Mouse (Mus musculus): ENCODE data around the gene Taldo1.

Gene Taldo1

GRCm38 (mm10) chr7:141391625-141392551, at the start of gene Taldo1:
Gene Taldo1, plus strand, starts transcription at chr7:141392199.
- DNase-seq (ENCODE audit: low spot score in 2 of 2), result peak; percentile 95 to 97

- DNase-seq (ENCODE audit: low spot score in 2 of 2), result no peak
These were observed 48.8 kb upstream of the Taldo1 start for GRCm38 (mm10) chr7:141343230-141343629.

GRCm38 (mm10) chr7:141343696-141344095, 48.3 kb upstream of the Taldo1 start:
- DNase-seq (ENCODE audit: low spot score in 2 of 2), result no peak

- DNase-seq (ENCODE audit: low spot score in 2 of 2), result no peak
These were observed 47.2 kb upstream of the Taldo1 start for GRCm38 (mm10) chr7:141344787-141345186.

GRCm38 (mm10) chr7:141351061-141351460, 40.9 kb upstream of the Taldo1 start:
- DNase-seq (ENCODE audit: low spot score in 2 of 2), result no peak

- DNase-seq (ENCODE audit: low spot score in 2 of 2), result no peak
These were observed 36.9 kb upstream of the Taldo1 start for GRCm38 (mm10) chr7:141355051-141355450.

- DNase-seq (ENCODE audit: low spot score in 2 of 2), result no peak
These were observed 36.2 kb upstream of the Taldo1 start for GRCm38 (mm10) chr7:141355626-141356326.

- DNase-seq (ENCODE audit: low spot score in 2 of 2), result no peak
These were observed 35.0 kb upstream of the Taldo1 start for GRCm38 (mm10) chr7:141356971-141357370.

GRCm38 (mm10) chr7:141361510-141361909, 30.5 kb upstream of the Taldo1 start:
- no peak for DNase-seq (ENCODE audit: low spot score in 2 of 2)

- DNase-seq (ENCODE audit: low spot score in 2 of 2), result peak; percentile 58 to 61
These were observed 28.8 kb upstream of the Taldo1 start for GRCm38 (mm10) chr7:141363106-141363751.

GRCm38 (mm10) chr7:141363752-141364125, 28.3 kb upstream of the Taldo1 start:
- DNase-seq (ENCODE audit: low spot score in 2 of 2), result no peak

GRCm38 (mm10) chr7:141364349-141365048, 27.5 kb upstream of the Taldo1 start:
- no peak for DNase-seq (ENCODE audit: low spot score in 2 of 2)

GRCm38 (mm10) chr7:141365049-141365445, 27.0 kb upstream of the Taldo1 start:
- DNase-seq (ENCODE audit: low spot score in 2 of 2), result no peak

- DNase-seq (ENCODE audit: low spot score in 2 of 2), result no peak
These were observed 24.6 kb upstream of the Taldo1 start for GRCm38 (mm10) chr7:141367358-141367757.

- DNase-seq (ENCODE audit: low spot score in 2 of 2), result no peak
These were observed 22.1 kb upstream of the Taldo1 start for GRCm38 (mm10) chr7:141369918-141370317.

GRCm38 (mm10) chr7:141371942-141372595, 19.9 kb upstream of the Taldo1 start:
- no peak for DNase-seq (ENCODE audit: low spot score in 2 of 2)

- no peak for DNase-seq (ENCODE audit: low spot score in 2 of 2)
These were observed 18.4 kb upstream of the Taldo1 start for GRCm38 (mm10) chr7:141373611-141374010.

GRCm38 (mm10) chr7:141374399-141374798, 17.6 kb upstream of the Taldo1 start:
- no peak for DNase-seq (ENCODE audit: low spot score in 2 of 2)

GRCm38 (mm10) chr7:141379584-141379983, 12.4 kb upstream of the Taldo1 start:
- DNase-seq (ENCODE audit: low spot score in 2 of 2), result peak in 1 of 2 experiments; percentile 33

- DNase-seq (ENCODE audit: low spot score in 2 of 2), result peak in 1 of 2 experiments; percentile 43
These were observed 10.7 kb upstream of the Taldo1 start for GRCm38 (mm10) chr7:141381068-141381835.
